Mouse (Mus musculus): ENCODE data around the gene Pip5k1b.

GRCm38 (mm10) chr19:24312556-24313342 lies 242.9 kb downstream of the Pip5k1b start:
- TF ChIP-seq E2F4 (IDR thresholded peaks at IDR 0.05; ENCODE audit: insufficient read depth) (no peak), CEBPB (IDR thresholded peaks at IDR 0.05; ENCODE audit: insufficient read depth, poor library complexity, severe bottlenecking) (no peak), POLR2A (IDR thresholded peaks at IDR 0.05; ENCODE audit: insufficient read length, low read depth) (no peak), TCF12 (IDR thresholded peaks at IDR 0.05; ENCODE audit: insufficient read depth, poor library complexity, severe bottlenecking) (no peak), SRF (IDR thresholded peaks at IDR 0.05; ENCODE audit: control insufficient read depth, insufficient read length, low read depth) (no peak), POLR2AphosphoS2 (IDR thresholded peaks at IDR 0.05; ENCODE audit: insufficient read length, low read depth) (no peak), MAX (IDR thresholded peaks at IDR 0.05; ENCODE audit: low read depth) (no peak), TCF3 (IDR thresholded peaks at IDR 0.05; ENCODE audit: insufficient read length, low read depth) (no peak), USF1 (IDR thresholded peaks at IDR 0.05; ENCODE audit: low read depth) (no peak), REST (IDR thresholded peaks at IDR 0.05; ENCODE audit: insufficient read depth, insufficient read length) (no peak)

Measured in myocyte (in vitro differentiated cells).